Mouse (Mus musculus) hindbrain, embryonic 11.5 days (tissue): Measurements from ENCODE around the gene Rab44. TPM values are rescaled to one million over a fixed set of nuclear protein-coding genes. Genes with fewer than 3 reads are reported as not detected.

Experiments used
- ATAC-seq: fragments of 200-750 bp; cut with Nextera tagmentation; 2 replicates; pipeline ENCODE4 v1.8.0; 2017; ENCODE audit warnings: mild to moderate bottlenecking, moderate TSS enrichment, moderate library complexity; ENCODE audit not compliant: low FRiP score
- DNase-seq: peaks from one replicate; pipeline ENCODE4 v3.0.0-alpha.2; 2015; ENCODE audit warnings: low spot score
- H3K27ac ChIP-seq: fragments of 300-500 bp; sonication (generic); 2 replicates; pipeline ENCODE4 v1.5.1; 2014; ENCODE audit warnings: mild to moderate bottlenecking, low read depth, low read length
- H3K27me3 ChIP-seq: fragments of 300-500 bp; sonication (generic); 2 replicates; pipeline ENCODE4 v1.6.1; 2014; ENCODE audit warnings: mild to moderate bottlenecking, low read length, moderate library complexity, mixed read lengths; ENCODE audit not compliant: control insufficient read depth, insufficient read depth
- H3K36me3 ChIP-seq: fragments of 300-500 bp; sonication (generic); 2 replicates; pipeline ENCODE4 v1.6.1; 2014; ENCODE audit warnings: mild to moderate bottlenecking, low read length, moderate library complexity, mixed read lengths; ENCODE audit not compliant: control insufficient read depth, insufficient read depth
- H3K4me1 ChIP-seq: fragments of 300-500 bp; sonication (generic); replicated peaks from 2 replicates; pipeline ENCODE4 v1.6.1; 2014; ENCODE audit warnings: low read length, mixed read lengths; ENCODE audit not compliant: control insufficient read depth, insufficient read depth
- H3K4me2 ChIP-seq: fragments of 300-500 bp; sonication (generic); replicated peaks from 2 replicates; pipeline ENCODE4 v1.6.1; 2014; ENCODE audit warnings: mild to moderate bottlenecking, low read depth, low read length
- H3K4me3 ChIP-seq: fragments of 300-500 bp; sonication (generic); 2 replicates; pipeline ENCODE4 v1.5.1; 2014; ENCODE audit warnings: low read depth, low read length
- H3K9ac ChIP-seq: fragments of 300-500 bp; sonication (generic); 2 replicates; pipeline ENCODE4 v1.6.1; 2014; ENCODE audit warnings: low read depth, low read length
- H3K9me3 ChIP-seq: fragments of 300-500 bp; sonication (generic); 2 replicates; pipeline ENCODE4 v1.6.1; 2016; ENCODE audit warnings: low read length; ENCODE audit not compliant: control insufficient read depth
- WGBS: fragments of 180-500 bp; shearing (Covaris S2); extraction: QIAGEN DNeasy Blood & Tissue Kit; methylation state at CpG from one replicate; pipeline ENCODE4 v1.1.7; 2014; 5-methylcytosine and 5-hydroxymethylcytosine counted together
- polyA plus RNA-seq: library from polyadenylated mRNA; unstranded; fragments of >200 nt; fragmentation: Nextera tagmentation; extraction: Ambion mirVana; gene quantifications from 2 replicates; pipeline ENCODE4 v1.2.1, GENCODE M21; 2014

Gene Rab44
- polyA plus RNA-seq, 1 experiment from 2014 or later = not detected

DNA sequence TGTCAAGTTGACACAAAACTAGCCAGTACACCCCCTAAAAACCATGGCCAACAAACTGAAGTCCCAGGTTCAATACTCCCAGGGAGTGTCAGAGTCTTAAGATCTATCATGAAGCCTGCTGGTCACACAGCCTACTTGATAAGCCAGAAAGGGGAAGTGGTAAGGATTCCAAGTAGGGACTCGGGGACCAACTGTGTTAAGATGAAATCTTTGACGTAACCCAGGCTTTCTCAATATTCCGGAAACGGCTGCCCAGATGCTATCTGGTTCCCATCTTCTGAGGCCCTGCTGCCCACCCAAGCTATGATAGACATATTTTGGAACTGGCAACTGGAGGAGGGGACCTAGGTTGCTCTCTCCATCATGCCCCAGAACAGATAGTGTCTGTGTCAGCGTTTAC, 2.6 kb upstream of the Rab44 start:
- 89% methylated on average over 5 of the region's 5 CpGs for WGBS

DNA sequence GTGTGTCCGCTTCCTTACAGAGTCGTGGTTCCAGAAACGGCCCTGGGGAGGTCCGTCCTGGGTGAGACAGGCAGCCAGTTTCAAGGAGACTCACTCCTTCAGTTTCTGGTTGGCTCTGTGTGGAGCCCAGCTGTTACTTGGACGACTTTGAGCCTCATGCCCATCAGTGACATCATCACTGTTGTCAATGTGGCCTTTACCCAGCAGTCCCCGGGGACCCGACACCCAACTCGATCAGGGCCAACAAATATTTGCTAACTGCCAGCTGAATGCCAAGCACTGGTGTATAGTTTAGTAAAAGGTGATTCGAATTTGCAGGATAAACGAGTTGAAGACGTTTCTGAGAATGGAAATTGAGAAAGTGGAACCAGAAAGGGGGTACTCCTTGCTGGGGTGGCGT, 2.1 kb downstream of the Rab44 start:
- DNase-seq (no peak), ATAC-seq (no peak)
- Histone ChIP-seq H3K4me1 (no peaks in the 10 kb centered on the region), H3K36me3 (no peaks in the 10 kb centered on the region), H3K27me3 (no peaks in the 10 kb centered on the region), H3K4me3 (no peak overlapping the region), H3K9me3 (no peaks in the 10 kb centered on the region), H3K4me2 (no peak overlapping the region), H3K27ac (no peak overlapping the region), H3K9ac (no peak overlapping the region)
- 76% methylated on average over 12 of the region's 12 CpGs for WGBS

More for the DNA sequence above, 2.6 kb upstream of the Rab44 start:
- no peak overlapping the region for H3K9ac ChIP-seq
- no peak overlapping the region for H3K27ac ChIP-seq
- H3K36me3 ChIP-seq = no peaks in the 10 kb centered on the region
- H3K4me1 ChIP-seq = no peaks in the 10 kb centered on the region
- no peak overlapping the region for H3K4me2 ChIP-seq
- H3K9me3 ChIP-seq = no peaks in the 10 kb centered on the region
- DNase-seq = no peak
- no peak for ATAC-seq
- no peak overlapping the region for H3K4me3 ChIP-seq
- no peaks in the 10 kb centered on the region for H3K27me3 ChIP-seq

DNA sequence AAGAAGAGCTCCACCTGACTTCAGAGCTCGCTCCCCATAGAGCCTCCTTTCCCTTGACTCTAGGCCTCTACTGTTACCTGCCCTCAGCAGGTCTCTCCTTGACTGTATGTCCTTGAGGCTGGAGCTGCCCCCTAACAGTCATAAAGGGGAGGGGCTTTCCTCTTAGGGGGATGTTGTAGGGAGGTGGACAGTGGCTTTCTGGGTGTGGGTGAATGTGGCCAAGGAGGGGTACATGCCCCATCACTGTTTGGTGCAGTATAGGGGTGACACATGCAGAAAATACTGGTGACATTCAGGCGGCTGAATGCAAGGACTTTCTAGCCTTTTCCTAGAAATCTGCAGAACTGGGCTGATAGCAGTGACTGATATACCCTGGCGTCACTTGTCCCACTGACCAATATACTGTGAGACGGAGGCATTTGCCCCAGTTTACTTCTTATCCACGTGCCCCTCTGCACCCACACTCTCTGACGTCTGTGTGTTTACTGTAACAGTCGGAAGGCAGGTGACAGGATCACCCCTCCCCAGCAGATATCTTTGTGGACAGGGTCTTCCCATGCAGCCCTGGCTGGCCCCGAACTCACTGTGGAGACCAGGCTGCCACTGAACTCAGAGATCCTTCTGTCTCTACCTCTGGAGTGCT, 3.2 kb downstream of the Rab44 start:
- ATAC-seq = no peak
- WGBS = 75% methylated on average over 8 of the region's 8 CpGs
- DNase-seq = no peak
- Histone ChIP-seq H3K27ac (no peak overlapping the region), H3K9ac (no peak overlapping the region), H3K4me2 (no peak overlapping the region), H3K36me3 (no peaks in the 10 kb centered on the region), H3K4me3 (no peak overlapping the region), H3K9me3 (no peaks in the 10 kb centered on the region), H3K27me3 (no peaks in the 10 kb centered on the region), H3K4me1 (no peaks in the 10 kb centered on the region)

DNA sequence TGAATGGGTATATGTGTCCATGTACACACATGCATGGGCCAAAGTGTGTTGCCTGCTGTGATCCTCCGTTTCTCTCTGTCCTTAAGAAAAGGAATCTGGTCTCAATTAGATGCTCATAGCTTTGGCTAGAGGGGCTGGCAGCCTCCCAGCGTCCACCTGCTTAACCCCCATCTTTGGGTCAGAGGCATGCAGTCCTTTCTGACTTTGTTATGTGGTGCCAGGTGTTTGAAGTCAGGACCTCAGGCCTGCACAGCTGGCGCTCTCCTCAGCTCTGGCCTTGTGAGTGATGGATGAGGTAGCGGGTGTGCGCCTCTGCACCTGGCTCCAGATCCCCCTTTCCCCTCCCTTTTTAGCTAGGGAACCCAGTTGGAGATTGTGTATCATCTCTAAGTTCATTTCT, 4.1 kb downstream of the Rab44 start:
- H3K27ac ChIP-seq = no peak overlapping the region
- H3K4me1 ChIP-seq = no peaks in the 10 kb centered on the region
- no peak overlapping the region for H3K4me3 ChIP-seq
- DNase-seq (no peak), ATAC-seq (no peak)
- H3K4me2 ChIP-seq = no peak overlapping the region
- no peaks in the 10 kb centered on the region for H3K9me3 ChIP-seq
- H3K36me3 ChIP-seq = no peaks in the 10 kb centered on the region
- no peaks in the 10 kb centered on the region for H3K27me3 ChIP-seq
- no peak overlapping the region for H3K9ac ChIP-seq
- 56% methylated on average over 5 of the region's 5 CpGs for WGBS

DNA sequence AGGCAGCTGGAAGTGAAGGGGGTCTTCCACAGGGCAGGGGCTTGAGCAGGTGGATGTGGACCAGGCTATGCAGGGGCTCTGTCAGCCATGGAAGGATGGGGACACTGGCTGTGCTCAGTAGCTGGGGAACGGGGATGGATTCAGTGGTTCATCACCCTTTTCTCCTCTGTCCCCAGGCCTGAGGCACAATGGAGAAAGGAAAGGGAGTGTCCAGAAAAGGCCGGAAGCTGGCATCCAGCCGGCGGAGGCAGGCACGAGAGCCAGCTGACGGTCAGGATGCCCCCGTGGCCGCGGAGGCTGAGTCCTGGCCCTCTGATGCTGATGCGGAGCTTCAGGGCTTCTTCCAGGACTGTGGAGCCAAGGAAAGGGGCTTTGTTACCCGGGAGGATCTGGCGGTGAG, 6.7 kb downstream of the Rab44 start:
- no peaks in the 10 kb centered on the region for H3K36me3 ChIP-seq
- H3K27me3 ChIP-seq = no peaks in the 10 kb centered on the region
- no peak overlapping the region for H3K4me2 ChIP-seq
- 60% methylated on average over 12 of the region's 12 CpGs for WGBS
- H3K27ac ChIP-seq = no peak overlapping the region
- DNase-seq (no peak), ATAC-seq (no peak)
- H3K4me1 ChIP-seq = no peaks in the 10 kb centered on the region
- H3K9ac ChIP-seq = no peak overlapping the region
- H3K4me3 ChIP-seq = no peak overlapping the region
- H3K9me3 ChIP-seq = no peaks in the 10 kb centered on the region

DNA sequence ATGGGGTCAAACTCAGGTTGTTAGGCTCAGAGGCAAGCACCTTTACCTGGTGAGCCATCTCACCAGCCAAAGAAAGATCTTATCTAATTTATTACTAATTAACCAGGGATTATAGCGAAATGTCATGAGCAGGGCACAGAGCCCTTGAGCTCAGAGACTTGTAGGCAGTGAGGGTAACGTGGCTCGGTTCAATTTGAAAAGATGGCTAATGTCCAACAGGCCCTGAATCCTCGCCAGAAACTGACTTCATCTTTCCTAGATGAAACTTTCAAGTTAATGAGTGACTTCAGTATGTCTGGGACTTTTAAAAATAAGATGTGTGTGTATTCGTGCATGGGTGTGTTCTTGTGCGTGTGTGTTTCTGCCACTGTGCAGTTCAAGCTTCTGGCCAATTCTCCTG, 8.9 kb downstream of the Rab44 start:
- DNase-seq (no peak), ATAC-seq (no peak)
- H3K36me3 ChIP-seq = no peaks in the 10 kb centered on the region
- no peak overlapping the region for H3K4me3 ChIP-seq
- H3K9ac ChIP-seq = no peak overlapping the region
- H3K27me3 ChIP-seq = no peaks in the 10 kb centered on the region
- WGBS = 88% methylated on average over 6 of the region's 6 CpGs
- H3K9me3 ChIP-seq = no peaks in the 10 kb centered on the region
- H3K4me1 ChIP-seq = no peaks in the 10 kb centered on the region
- H3K4me2 ChIP-seq = no peak overlapping the region
- no peak overlapping the region for H3K27ac ChIP-seq

DNA sequence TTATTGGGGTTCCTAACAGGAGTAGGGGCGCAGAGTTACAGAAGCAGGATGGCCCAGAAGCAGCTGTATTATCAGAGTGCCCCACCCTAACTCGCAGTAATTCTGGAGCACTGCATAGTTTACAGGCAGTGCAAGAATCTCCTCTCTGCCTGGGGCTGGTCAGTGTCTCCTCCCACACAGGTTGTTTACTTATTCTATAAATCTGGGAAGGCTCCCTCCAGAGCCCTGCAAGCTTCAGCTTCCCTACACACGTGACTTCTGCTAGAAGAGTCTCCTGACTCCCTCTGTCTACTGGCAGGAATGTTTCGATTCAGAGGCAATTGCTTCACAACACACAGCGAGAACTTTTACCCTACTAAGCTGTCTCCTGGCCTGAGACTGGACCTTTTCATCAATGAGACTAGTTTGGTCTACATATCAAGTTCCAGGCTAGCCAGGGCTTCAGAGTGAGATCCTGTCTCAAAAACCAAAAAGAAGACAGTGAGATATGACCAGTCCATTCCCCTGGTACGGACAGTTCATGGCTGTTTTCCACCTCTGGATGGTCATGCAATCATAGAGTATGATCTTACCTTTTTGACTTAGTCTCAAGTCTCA, 9.7 kb downstream of the Rab44 start:
- no peak for ATAC-seq
- Histone ChIP-seq H3K4me2 (no peak overlapping the region), H3K9ac (no peak overlapping the region), H3K36me3 (no peaks in the 10 kb centered on the region), H3K9me3 (no peaks in the 10 kb centered on the region), H3K27me3 (no peaks in the 10 kb centered on the region), H3K27ac (no peak overlapping the region), H3K4me3 (no peak overlapping the region), H3K4me1 (no peaks in the 10 kb centered on the region)
- DNase-seq = no peak
- 79% methylated on average over 6 of the region's 6 CpGs for WGBS

DNA sequence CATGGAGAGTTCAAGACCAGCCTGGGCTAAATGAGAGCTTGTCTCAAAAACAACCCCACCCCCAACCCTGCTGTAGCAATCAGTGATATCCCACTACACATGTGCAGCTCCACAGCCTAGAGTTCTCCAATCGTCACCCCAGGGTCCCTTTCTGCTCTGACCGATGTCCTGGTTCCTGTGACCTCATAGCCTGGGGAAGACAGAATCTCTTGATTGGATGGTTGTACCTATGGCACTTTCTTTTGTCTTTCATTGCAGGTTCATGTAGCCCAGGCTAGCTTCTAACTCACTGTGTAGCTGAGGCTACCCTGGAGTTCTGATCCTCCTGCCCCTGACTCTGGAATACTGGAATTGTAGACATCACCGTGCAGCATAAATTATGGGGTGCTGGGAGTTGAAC, 12.6 kb downstream of the Rab44 start:
- Histone ChIP-seq H3K36me3 (no peaks in the 10 kb centered on the region), H3K4me3 (no peak overlapping the region), H3K27me3 (no peaks in the 10 kb centered on the region), H3K27ac (no peak overlapping the region), H3K4me2 (no peak overlapping the region), H3K4me1 (no peaks in the 10 kb centered on the region), H3K9ac (no peak overlapping the region), H3K9me3 (no peaks in the 10 kb centered on the region)
- WGBS = 91% methylated on average over 3 of the region's 3 CpGs
- no peak for DNase-seq
- no peak for ATAC-seq

DNA sequence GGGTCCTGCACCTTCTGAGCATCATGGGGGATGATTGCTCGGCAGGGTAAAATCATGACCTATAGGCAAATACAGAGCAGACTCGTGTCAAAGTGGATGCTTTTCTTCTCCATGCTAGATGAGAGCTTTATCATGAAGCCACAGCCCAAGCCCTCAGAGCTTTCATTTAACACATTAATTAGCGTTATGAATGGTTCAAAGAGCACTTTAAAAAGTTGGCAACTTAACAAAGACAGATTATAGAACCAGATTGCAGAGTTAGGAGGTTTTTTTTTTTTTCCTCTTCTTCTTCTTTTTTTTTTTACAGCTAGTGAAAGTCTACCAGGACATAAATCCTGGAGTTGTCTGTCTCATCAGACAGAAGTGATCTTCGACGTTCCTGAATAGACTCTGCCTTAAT, 15.4 kb downstream of the Rab44 start:
- WGBS = 48% methylated on average over 5 of the region's 5 CpGs
- Histone ChIP-seq H3K27ac (no peak overlapping the region), H3K36me3 (no peaks in the 10 kb centered on the region), H3K4me2 (no peak overlapping the region), H3K4me1 (no peaks in the 10 kb centered on the region), H3K9me3 (no peaks in the 10 kb centered on the region), H3K9ac (no peak overlapping the region), H3K27me3 (no peaks in the 10 kb centered on the region), H3K4me3 (no peak overlapping the region)
- DNase-seq (no peak), ATAC-seq (no peak)
